Mouse (Mus musculus) neural tube, embryonic 12.5 days (tissue): Measurements from ENCODE around the gene Pcp4l1. TPM values are rescaled to one million over a fixed set of nuclear protein-coding genes. Genes with fewer than 3 reads are reported as not detected.
A peak's percentile ranks its signal among the peaks of the same experiment; 100 is the strongest.

Source experiments
- ATAC-seq: fragments of 200-750 bp; cut with Nextera tagmentation; 2 replicates; pipeline ENCODE4 v1.8.0; 2017; ENCODE audit warnings: low read depth, mild to moderate bottlenecking, moderate TSS enrichment, moderate library complexity; ENCODE audit not compliant: low FRiP score
- H3K27ac ChIP-seq: fragments of 300-500 bp; sonication (generic); 2 replicates; pipeline ENCODE4 v1.5.1; 2016
- H3K27me3 ChIP-seq: fragments of 300-500 bp; sonication (generic); replicated peaks from 2 replicates; pipeline ENCODE4 v1.6.1; 2016; ENCODE audit warnings: mild to moderate bottlenecking
- H3K36me3 ChIP-seq: fragments of 300-500 bp; sonication (generic); 2 replicates; pipeline ENCODE4 v1.6.1; 2016; ENCODE audit warnings: mild to moderate bottlenecking
- H3K4me1 ChIP-seq: fragments of 300-500 bp; sonication (generic); 2 replicates; pipeline ENCODE4 v1.6.1; 2016
- H3K4me2 ChIP-seq: fragments of 300-500 bp; sonication (generic); replicated peaks from 2 replicates; pipeline ENCODE4 v1.6.1; 2016; ENCODE audit warnings: mild to moderate bottlenecking
- H3K4me3 ChIP-seq: fragments of 300-500 bp; sonication (generic); 2 replicates; pipeline ENCODE4 v1.5.1; 2016
- H3K9ac ChIP-seq: fragments of 300-500 bp; sonication (generic); 2 replicates; pipeline ENCODE4 v1.6.1; 2016; ENCODE audit warnings: mild to moderate bottlenecking
- H3K9me3 ChIP-seq: fragments of 300-500 bp; sonication (generic); 2 replicates; pipeline ENCODE4 v1.6.1; 2016; ENCODE audit warnings: mild to moderate bottlenecking
- WGBS: fragments of 180-500 bp; shearing (Covaris S2); methylation state at CpG from one replicate; pipeline ENCODE4 v1.1.7; 2016; 5-methylcytosine and 5-hydroxymethylcytosine counted together
- polyA plus RNA-seq: library from polyadenylated mRNA; unstranded; fragments of >200 nt; fragmentation: Nextera tagmentation; extraction: Ambion mirVana; gene quantifications from 2 replicates; pipeline ENCODE4 v1.2.1, GENCODE M21; 2016

Gene Pcp4l1
- polyA plus RNA-seq, 1 experiment from 2014 or later = 6.2 TPM

DNA sequence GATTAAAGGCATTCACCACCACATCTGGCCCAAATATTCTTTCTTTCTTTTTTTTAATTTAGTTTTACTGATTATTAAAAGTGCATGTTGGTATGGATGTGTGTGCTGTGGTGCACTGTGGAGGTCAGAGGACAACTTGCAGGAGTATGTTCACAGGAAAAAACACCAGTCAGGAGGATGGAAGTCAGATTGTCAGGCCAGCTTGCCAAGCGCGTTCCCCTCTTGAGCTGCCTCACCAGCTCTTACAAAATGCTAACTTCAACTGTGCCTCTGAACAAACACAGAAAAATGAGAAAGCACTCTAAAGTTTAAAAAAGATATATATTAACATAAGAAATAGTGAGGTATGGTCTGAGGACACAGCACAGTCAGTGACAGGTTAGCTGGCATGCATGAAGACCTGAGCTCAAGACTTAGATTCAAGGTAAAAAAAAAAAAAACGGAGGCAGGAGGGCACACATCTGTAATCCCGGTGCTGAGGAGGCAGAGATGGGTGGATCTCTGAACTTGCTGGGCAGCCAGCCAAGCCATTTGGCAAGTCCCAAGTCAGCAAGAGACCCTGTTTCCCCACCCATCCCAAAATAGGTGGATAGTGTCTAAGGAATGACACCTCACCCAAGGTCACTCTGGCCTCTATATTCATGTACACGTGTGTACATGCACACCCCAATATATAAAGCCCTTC is 16.4 kb downstream of the Pcp4l1 start:
- H3K27ac ChIP-seq = no peak overlapping the region
- H3K4me3 ChIP-seq = no peak overlapping the region
- H3K4me2 ChIP-seq = no peak overlapping the region
- ATAC-seq = no peak
- no peaks in the 10 kb centered on the region for H3K4me1 ChIP-seq
- no peaks in the 10 kb centered on the region for H3K36me3 ChIP-seq
- WGBS = 81% methylated on average over 5 of the region's 5 CpGs
- H3K9me3 ChIP-seq = no peaks in the 10 kb centered on the region
- no peak overlapping the region for H3K9ac ChIP-seq
- H3K27me3 ChIP-seq = no peaks in the 10 kb centered on the region

DNA sequence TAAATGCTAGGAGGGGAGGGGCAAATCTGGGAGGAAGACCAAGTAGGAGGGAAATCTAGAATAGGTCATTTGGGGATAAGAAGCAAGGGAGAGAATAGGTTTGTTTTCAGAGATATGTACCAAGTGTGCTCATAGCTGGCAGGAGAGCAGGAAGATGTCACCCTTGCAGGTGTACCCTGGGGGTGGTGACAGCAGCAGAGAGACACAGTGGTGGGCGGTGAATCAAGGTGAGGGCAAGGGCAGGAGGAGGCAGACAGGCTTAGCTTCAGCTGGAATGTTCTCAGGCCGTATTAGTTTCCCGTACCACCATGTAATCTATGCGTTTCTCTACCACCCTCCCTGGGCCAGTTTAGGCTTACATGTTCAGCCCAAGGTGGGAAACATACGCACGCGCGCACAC is 23.3 kb downstream of the Pcp4l1 start:
- H3K27ac ChIP-seq = no peak overlapping the region
- H3K9ac ChIP-seq = no peak overlapping the region
- 96% methylated on average over 8 of the region's 8 CpGs for WGBS
- no peaks in the 10 kb centered on the region for H3K27me3 ChIP-seq
- no peaks in the 10 kb centered on the region for H3K4me1 ChIP-seq
- H3K9me3 ChIP-seq = no peaks in the 10 kb centered on the region
- no peak for ATAC-seq
- H3K36me3 ChIP-seq = no peaks in the 10 kb centered on the region
- H3K4me2 ChIP-seq = no peak overlapping the region
- no peak overlapping the region for H3K4me3 ChIP-seq

DNA sequence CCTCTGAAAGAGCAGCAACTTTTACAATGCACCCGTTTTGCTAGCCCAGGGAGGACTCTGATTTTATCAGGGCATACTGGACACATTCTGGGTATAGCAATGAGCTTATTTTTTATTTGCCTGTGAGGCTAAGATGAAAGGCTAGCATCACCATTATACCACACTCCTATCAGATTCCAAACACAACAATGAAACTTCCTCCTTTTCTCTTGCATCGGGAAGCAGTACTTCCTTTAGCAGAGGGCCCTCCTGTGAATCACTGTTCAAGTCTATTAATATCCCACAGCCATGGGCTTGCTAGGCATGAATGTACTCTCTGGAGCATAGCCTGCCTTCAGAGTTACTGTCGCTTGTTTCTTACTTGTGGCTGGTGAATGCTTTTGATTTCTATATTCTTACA is 24.9 kb downstream of the Pcp4l1 start:
- Histone ChIP-seq H3K36me3 (no peaks in the 10 kb centered on the region), H3K4me3 (no peak overlapping the region), H3K27me3 (no peaks in the 10 kb centered on the region), H3K9ac (no peak overlapping the region), H3K27ac (no peak overlapping the region), H3K4me2 (no peak overlapping the region), H3K9me3 (no peaks in the 10 kb centered on the region), H3K4me1 (no peaks in the 10 kb centered on the region)
- 82% methylated on average over 3 of the region's 3 CpGs for WGBS
- no peak for ATAC-seq

DNA sequence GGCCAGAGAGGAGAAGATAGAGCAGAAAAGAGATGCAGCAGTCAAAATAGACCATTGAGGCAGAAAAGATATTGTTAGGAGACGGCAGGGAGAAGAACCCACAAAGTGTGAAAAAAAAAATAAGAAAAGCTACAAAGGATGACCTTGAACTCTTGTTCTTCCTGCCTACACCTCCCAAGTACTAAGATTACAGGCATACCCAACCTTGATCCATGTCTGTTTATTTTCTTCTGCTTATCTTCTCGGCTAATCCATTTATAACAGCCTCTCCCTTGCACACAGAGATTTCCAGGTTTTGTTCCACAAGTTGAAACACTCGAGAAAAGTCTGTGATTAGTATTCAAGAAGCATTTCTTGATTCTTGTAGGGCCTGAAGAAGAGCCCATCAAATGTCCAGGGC is 26.2 kb downstream of the Pcp4l1 start:
- WGBS = 68% methylated on average over 3 of the region's 3 CpGs
- H3K36me3 ChIP-seq = no peaks in the 10 kb centered on the region
- no peak for ATAC-seq

DNA sequence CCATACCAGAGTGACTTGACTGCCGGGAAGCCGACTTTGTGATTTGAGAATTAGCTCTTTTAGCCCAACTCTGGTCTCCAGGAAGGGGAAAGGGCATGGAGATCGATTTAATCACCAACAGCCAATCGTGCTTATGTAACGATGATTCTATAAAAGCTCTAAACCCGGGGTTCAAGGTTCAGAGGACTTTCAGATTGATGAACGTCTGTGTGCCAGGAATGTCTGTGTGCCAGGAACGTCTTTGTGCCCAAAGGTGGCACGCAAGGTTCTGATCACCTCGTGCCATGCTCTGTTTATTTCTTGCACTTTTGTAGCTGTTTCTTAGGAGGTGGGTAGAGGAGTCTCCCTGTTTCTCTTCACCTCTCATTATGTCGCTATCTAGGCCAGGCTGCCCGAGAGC is 27.2 kb downstream of the Pcp4l1 start:
- Histone ChIP-seq H3K27ac (no peak overlapping the region), H3K4me2 (no peak overlapping the region), H3K4me1 (no peaks in the 10 kb centered on the region), H3K9ac (no peak overlapping the region), H3K36me3 (no peaks in the 10 kb centered on the region), H3K27me3 (no peaks in the 10 kb centered on the region), H3K9me3 (no peaks in the 10 kb centered on the region), H3K4me3 (no peak overlapping the region)
- ATAC-seq = no peak
- WGBS = 88% methylated on average over 12 of the region's 12 CpGs

More for the DNA sequence above, 26.2 kb downstream of the Pcp4l1 start:
- no peak overlapping the region for H3K27ac ChIP-seq
- no peaks in the 10 kb centered on the region for H3K27me3 ChIP-seq
- H3K4me2 ChIP-seq = no peak overlapping the region
- H3K9ac ChIP-seq = no peak overlapping the region
- no peaks in the 10 kb centered on the region for H3K4me1 ChIP-seq
- H3K9me3 ChIP-seq = no peaks in the 10 kb centered on the region
- no peak overlapping the region for H3K4me3 ChIP-seq

DNA sequence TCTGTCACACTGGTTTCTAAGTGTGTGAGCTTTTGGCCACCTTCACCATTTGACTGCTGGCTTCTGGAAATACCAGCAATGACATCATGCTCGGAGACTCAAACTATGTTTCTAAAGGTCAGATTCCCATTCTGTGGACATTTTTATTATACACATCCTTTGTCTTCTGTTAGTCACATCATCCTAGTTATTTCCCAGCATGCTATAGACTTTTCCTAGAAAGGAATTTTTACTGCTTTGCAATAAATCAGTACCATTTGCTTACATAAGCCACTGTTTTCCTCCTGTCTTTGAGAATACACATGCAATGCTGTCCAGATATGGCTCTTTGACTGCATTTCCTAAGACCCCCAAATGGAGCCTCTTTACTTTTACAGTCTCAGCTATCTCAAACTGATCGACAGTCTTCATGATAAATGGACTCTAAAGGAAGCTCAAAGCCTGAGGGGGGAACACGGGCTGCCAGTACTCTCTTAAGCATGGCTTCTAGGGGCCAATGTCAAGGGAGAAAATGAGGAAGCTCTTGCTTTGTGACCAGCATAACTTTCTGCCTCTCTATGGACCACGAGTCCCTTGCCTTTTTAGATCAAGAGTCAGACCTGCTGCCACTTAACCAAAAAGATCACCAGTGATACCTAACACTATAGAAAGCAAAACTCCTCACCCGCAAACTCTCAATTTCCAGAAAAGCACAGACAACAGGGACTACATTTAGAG is 30.3 kb downstream of the Pcp4l1 start:
- 70% methylated on average over 5 of the region's 5 CpGs for WGBS
- H3K9me3 ChIP-seq = no peaks in the 10 kb centered on the region
- no peak overlapping the region for H3K4me3 ChIP-seq
- no peak overlapping the region for H3K27ac ChIP-seq
- ATAC-seq = no peak
- H3K4me1 ChIP-seq = no peaks in the 10 kb centered on the region
- no peak overlapping the region for H3K4me2 ChIP-seq
- H3K36me3 ChIP-seq = no peaks in the 10 kb centered on the region
- peaks cover 3% of the 10 kb centered on the region; the same call in 1 of the 2 replicates for H3K27me3 ChIP-seq
- H3K9ac ChIP-seq = no peak overlapping the region

DNA sequence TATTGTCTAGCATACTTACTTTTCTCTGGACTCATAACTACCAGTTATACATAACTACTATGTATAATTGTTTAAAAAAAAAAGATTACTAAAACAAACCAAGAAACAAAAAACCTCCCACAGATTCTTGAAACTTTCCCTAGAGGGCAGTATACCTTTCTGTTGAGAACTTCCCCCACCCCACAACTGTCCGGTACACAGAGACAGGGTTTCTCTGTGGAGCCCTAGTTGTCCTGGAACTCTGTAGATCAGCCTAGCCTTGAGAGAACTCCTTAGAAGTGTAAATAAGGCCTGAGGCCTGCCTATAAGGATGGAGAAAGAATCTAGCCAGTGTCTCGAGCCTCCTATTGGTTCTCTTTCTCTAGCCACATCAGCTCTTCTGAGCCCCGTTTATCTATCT is 31.8 kb downstream of the Pcp4l1 start:
- Histone ChIP-seq H3K27me3 (peaks cover 19% of the 10 kb centered on the region), H3K9me3 (no peaks in the 10 kb centered on the region), H3K4me2 (no peak overlapping the region), H3K36me3 (no peaks in the 10 kb centered on the region), H3K4me3 (no peak overlapping the region), H3K27ac (no peak overlapping the region), H3K9ac (no peak overlapping the region), H3K4me1 (peaks cover 7% of the 10 kb centered on the region; the same call in 1 of the 2 replicates)
- WGBS = 36% methylated on average over 3 of the region's 3 CpGs
- no peak for ATAC-seq

DNA sequence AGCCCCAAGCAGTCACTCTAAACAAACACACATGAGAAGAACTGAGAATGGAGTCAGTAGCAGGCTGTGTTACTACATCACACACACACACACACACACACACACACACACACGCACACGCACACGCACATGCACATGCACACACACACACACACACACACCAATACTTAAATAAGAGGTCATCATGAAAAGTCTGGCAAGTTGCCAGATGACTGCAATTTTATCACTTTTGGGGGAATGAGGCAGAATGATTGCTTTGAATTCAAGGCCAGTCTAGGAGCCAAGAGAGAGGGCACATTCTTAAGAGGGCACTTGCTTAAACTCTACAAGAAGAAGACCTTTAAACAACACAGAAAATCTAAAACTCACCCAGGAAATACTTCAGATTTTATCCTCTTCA is 33.5 kb downstream of the Pcp4l1 start:
- Histone ChIP-seq H3K9ac (no peak overlapping the region), H3K27ac (no peak overlapping the region), H3K4me1 (peaks cover 8% of the 10 kb centered on the region; the same call in 1 of the 2 replicates), H3K4me2 (no peak overlapping the region), H3K27me3 (peaks cover 33% of the 10 kb centered on the region), H3K9me3 (no peaks in the 10 kb centered on the region), H3K36me3 (no peaks in the 10 kb centered on the region), H3K4me3 (no peak overlapping the region)
- 84% methylated on average over 3 of the region's 3 CpGs for WGBS
- no peak for ATAC-seq

DNA sequence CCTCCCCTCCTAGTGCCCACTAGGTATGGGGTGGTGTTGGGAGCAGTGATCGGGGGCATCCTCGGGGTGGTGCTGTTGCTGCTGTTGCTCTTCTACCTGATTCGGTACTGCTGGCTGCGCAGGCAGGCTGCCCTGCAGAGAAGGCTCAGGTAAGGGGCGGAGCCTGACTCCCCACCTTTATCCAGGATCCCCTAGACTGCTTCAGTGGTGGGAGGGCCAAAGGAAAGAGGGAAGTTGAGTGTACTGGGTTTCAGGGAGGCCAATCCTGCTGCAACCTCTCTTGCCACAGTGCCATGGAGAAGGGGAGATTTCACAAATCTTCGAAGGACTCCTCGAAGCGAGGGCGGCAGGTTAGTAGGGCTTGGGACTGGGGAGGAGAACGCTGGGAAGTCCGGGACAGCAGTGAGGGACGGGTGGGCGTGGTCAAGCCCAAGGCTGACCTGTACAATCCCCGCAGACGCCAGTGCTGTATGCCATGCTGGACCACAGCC is 36.5 kb downstream of the Pcp4l1 start:
- no peak for ATAC-seq
- Histone ChIP-seq H3K4me3 (no peak overlapping the region), H3K27ac (no peak overlapping the region), H3K27me3 (peaks cover 33% of the 10 kb centered on the region), H3K9me3 (no peaks in the 10 kb centered on the region), H3K4me1 (peaks cover 8% of the 10 kb centered on the region; the same call in 1 of the 2 replicates), H3K4me2 (peak overlapping the region; percentile 52), H3K9ac (peak overlapping the region; percentile 38; the same call in 1 of the 2 replicates), H3K36me3 (no peaks in the 10 kb centered on the region)
- WGBS = 4% methylated on average over 15 of the region's 15 CpGs

DNA sequence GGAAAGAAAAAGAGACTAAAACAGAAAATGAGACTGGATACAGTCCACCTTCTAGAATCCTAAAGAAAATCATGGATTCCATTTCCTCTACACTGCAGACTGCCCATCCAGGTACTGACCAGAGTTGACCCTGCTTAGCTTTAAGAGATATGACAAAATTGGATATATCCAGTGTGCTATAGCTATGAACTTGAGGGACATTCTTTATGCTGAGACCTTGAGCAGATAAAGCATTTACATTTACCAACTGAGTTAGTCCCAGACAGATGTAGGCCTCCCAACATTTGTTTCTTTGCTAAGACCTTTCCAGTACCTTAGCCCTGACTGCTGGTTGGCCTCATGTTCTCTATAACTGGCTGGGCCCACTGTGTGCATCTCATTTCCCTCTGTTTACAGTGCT is 38.1 kb downstream of the Pcp4l1 start:
- ATAC-seq = no peak
- Histone ChIP-seq H3K4me3 (no peak overlapping the region), H3K27me3 (peaks cover 33% of the 10 kb centered on the region), H3K27ac (no peak overlapping the region), H3K4me1 (peaks cover 8% of the 10 kb centered on the region; the same call in 1 of the 2 replicates), H3K9me3 (no peaks in the 10 kb centered on the region), H3K9ac (no peak overlapping the region), H3K4me2 (no peak overlapping the region), H3K36me3 (no peaks in the 10 kb centered on the region)

DNA sequence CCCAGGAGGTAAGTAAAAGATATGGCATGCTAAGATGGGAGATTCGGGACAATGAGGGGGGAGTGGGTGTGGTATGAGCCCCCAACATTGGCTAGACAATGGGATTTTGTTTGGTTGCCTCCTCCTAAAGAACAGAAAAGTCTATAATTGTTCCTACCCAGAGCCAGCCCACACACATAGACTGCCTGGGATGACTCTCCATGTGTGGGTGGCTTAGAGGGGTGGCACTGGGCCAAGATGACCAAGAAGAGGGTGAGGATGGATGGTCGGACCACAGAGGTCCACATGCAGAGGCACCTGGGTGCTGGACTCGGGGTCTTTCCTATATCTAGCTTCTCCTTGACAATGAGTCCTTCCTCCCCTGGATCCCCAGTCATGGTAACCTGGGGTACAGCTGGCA is 39.4 kb downstream of the Pcp4l1 start:
- peaks cover 8% of the 10 kb centered on the region; the same call in 1 of the 2 replicates for H3K4me1 ChIP-seq
- H3K9me3 ChIP-seq = no peaks in the 10 kb centered on the region
- no peak for ATAC-seq
- no peak overlapping the region for H3K9ac ChIP-seq
- H3K27ac ChIP-seq = no peak overlapping the region
- H3K27me3 ChIP-seq = peaks cover 32% of the 10 kb centered on the region
- H3K4me3 ChIP-seq = no peak overlapping the region
- no peaks in the 10 kb centered on the region for H3K36me3 ChIP-seq
- WGBS = 76% methylated on average over 3 of the region's 3 CpGs
- H3K4me2 ChIP-seq = no peak overlapping the region

DNA sequence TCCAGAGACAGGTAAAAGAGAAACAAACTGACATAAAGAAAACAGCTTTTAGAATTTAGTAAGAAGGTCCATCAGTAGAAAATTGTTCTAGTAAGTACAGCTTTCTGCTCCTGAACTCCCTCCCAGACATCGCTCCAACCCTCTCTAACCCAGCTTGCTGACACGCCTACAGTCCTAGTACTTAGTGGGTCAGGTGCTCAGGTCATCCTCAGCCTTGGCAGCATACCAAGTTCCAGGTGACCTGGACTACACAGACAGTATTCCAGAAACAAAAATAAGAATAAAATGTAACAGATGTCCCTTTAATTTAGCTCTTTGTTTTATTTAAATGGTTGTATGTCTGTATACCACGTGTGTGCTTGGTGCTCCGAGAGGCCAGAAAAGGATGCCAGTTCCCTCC is 44.1 kb downstream of the Pcp4l1 start:
- WGBS = 85% methylated on average over 4 of the region's 4 CpGs
- Histone ChIP-seq H3K9me3 (no peaks in the 10 kb centered on the region), H3K27me3 (no peaks in the 10 kb centered on the region), H3K27ac (no peak overlapping the region), H3K36me3 (no peaks in the 10 kb centered on the region), H3K9ac (no peak overlapping the region), H3K4me2 (no peak overlapping the region), H3K4me3 (no peak overlapping the region), H3K4me1 (peaks cover 13% of the 10 kb centered on the region)
- no peak for ATAC-seq
